13 mouse cellular contexts compared by ENCODE assay signal in genomic region chr14:75929713-75930112, GRCm38 (mm10). TPM values are rescaled to one million over a fixed set of nuclear protein-coding genes. Genes with fewer than 3 reads are reported as not detected.
"Had no signal": no experiment of that assay in that cellular context is flagged by ENCODE, and none has a peak within 500 bp of the region (broad histone marks: within the 10 kb centered on the region; RNA-seq: fewer than 3 reads in every experiment).

No protein-coding gene starts in this region.

RNA-seq across cellular contexts. Expression of gene Kctd4, which starts 25.1 kb away (rescaled TPM):
- total RNA-seq: common myeloid progenitor, adult 5-6 weeks; gastrocnemius, adult 18-20 months; gastrocnemius, adult 2 months; gastrocnemius, adult 8-10 months; gastrocnemius, postnatal 14 days; gastrocnemius, postnatal 25 days; gastrocnemius, postnatal 36 days; granulocyte monocyte progenitor cell, adult 5-6 weeks; heart, adult 18-20 months; heart, adult 2 months; heart, adult 8-10 months had no signal
- polyA plus RNA-seq: erythroblast, embryonic 14.5 days; gonadal fat pad, adult 2 months; heart, adult 2 months had no signal
